Mouse (Mus musculus) kidney, adult 2 months (tissue): Measurements from ENCODE around the gene Zfp213.

ENCODE experiments used
- CTCF ChIP-seq: fragments of 200-500 bp; conservative IDR thresholded peaks from 2 replicates; pipeline ENCODE4 v1.5.1; 2011; ENCODE audit warnings: low read depth, mild to moderate bottlenecking, control low read depth, low read length, moderate library complexity, mixed read lengths; ENCODE audit not compliant: insufficient read depth, insufficient read length
- POLR2A ChIP-seq: fragments of 200-500 bp; IDR thresholded peaks from one replicate; pipeline ENCODE4 v1.6.1; 2011; ENCODE audit warnings: low read depth, low read length, control low read depth

GRCm38 (mm10) chr17:23538299-23539015, 25.6 kb downstream of the Zfp213 start:
- no peak for TF ChIP-seq CTCF
- TF ChIP-seq POLR2A: no peak
